Mouse (Mus musculus): ENCODE data around the gene Setd3.
A peak's percentile ranks its signal among the peaks of the same experiment; 100 is the strongest.

Gene Setd3

GRCm38 (mm10) chr12:108203895-108204294, 24.8 kb upstream of the Setd3 start:
- DNase-seq (ENCODE audit: low spot score in 2 of 2), result no peak

DNA sequence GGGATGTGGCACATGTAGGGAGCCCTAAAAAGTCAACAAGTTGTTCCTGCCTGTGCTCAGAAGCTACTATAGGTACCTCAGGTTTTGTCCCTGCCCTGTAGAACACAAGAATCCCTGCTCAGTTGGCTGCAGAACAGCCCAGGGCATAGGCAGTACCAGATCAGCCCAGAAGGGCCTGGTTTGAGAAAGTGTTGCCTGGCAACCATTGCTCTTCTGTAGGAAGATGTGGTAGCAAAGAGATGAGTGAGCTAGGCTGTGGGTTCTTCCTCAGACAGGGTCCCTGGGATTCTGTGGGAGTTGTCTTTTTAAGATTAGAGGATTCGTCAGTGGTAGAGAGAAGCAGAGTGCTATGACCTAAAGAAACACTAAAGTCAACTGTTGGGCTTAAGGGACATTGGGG, 21.0 kb upstream of the Setd3 start:
- DNase-seq (ENCODE audit: low spot score in 2 of 2), result no peak

DNA sequence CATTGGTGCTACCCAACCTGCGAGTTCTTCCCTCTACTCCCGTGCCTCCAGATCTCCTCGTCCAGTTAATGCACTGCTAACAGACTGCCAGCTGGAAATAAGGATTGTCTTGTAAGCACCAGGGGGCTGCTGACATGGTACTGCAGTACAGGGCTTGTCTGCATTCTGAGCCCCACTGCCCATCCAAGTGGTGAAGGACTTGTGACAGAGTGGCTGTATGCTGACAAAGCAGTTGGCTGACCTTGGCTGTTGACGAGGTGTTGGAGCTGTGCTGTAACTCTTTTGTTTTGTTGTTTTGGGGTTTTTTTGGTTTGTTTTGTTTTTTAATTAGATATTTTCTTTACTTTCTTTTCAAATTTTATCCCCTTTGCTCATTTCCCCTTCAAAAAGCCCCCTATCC, 19.3 kb upstream of the Setd3 start:
- DNase-seq (ENCODE audit: low spot score in 2 of 2), result no peak

GRCm38 (mm10) chr12:108195761-108196160, 16.6 kb upstream of the Setd3 start:
- no peak for DNase-seq (ENCODE audit: low spot score in 2 of 2)

- DNase-seq (ENCODE audit: low spot score in 2 of 2), result no peak
Observed at GRCm38 (mm10) chr12:108193878-108194277, 14.8 kb upstream of the Setd3 start.

- no peak for DNase-seq (ENCODE audit: low spot score in 2 of 2)
Observed at GRCm38 (mm10) chr12:108187541-108188091, 8.5 kb upstream of the Setd3 start.

DNA sequence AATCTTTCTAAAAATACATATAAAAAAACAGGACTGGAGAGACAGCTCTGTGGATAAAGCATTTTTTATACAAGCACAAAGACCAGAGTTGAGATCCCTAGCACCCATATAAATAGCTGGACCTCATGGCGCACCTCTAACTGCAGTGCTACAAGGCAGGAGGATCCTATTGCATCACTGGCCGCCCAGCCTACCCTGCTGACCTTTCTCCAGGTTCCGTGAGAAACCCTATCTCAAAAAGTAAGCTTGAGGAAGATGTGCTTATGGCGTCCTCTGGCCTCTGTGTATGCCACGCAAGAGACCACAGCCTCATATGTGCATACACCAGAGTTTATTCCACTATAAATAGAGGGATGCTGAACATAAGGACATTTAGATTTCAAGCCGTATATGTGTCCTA, 2.6 kb upstream of the Setd3 start:
- no peak for DNase-seq (ENCODE audit: low spot score in 2 of 2)

DNA sequence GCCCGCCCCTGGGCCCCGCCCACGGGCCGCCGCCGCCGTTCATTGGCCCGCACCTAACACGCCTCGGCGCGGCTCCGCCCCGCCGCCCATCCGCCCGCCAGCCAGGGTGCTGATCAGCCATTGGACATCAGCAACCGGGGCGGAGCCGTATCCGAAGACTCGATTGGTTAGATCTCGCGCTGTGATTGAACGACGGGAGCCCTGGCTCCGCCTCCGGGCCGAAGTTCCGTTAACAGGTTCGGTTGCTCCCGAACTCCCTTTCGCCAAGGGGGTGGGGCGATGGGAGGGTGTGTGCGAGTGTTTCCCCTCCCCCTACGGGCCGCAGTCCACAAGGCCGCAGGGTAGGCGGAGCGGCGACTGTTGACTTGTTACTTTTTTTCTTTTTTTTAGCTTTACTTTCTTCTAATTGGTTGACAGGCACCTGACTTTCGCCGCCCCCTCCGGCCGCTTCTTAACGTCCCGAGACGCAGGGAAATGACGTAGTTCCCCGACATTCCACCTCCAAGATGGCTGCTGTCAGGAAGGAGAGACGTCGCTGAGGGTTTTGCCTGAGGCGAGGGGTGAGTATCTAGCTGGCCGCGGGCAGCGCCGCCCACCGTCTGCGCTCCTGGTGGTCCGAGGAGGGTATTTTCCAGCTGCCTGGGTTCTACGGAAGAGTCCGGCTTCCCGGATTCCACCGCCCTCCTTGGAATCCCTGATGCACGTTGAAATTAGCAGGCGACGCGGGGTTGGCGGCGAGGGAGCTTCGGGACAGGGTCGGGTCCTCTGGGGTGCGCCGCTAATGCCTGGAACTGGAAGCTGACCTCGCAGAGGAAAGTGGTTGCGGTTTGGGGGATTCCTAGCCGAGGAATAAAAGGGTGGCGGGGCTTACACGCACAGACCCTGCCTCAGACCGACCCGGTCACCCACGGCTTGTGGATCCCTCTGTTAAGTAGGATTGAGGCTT, 480 bp upstream of the Setd3 start, which contains the start of gene Ccnk:
Gene Ccnk, plus strand, starts transcription at position 259 of the 946 bp plus-strand sequence.
- DNase-seq (ENCODE audit: low spot score in 2 of 2), result peak; percentile 99 to 100

DNA sequence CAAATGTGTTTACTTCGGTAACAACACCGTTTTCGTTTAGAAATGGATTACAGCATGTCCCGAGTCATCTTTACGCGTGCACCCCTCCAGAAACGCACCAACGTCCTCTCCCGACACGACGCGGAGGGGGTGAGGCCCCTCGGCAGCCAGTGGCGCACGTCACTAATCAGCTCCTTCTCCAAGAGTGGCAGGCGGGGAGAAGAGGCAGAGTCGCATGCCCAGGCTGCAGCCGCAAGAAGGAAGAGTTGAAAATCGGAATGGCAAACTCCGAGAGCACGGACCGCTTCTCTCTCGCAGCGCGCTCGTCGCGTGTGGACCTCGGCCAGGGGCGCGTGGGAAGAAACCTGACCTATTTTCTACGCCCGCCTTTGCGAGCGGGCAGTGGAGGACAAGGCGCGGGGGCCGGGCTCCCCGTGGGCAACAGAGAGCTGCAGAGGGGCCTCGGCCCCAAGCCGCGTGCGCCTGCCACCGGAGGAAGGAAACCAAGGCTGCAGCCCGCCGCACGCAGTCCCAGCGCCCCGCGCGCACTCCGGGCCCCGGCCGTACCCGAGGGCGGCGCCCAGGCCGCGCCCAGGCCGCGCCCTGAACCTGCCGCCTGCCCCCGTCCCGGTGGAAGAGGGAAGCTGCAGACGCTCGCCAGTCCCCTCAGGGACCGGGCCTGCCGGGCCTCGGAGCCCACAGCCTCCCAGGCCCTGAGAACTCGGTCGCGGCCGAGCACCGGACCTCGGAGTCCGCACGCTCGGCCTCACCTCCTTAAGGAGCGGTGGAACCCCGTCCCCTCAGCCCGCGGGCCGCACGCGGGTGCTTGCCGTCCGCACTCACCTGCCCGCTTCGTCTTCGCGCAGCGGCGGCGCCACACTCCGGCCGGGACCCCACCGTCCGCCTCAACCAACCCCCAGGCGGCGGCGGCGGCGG, 526 bp downstream of the Setd3 start:
- DNase-seq (ENCODE audit: low spot score in 2 of 2), result peak; percentile 56 to 60

DNA sequence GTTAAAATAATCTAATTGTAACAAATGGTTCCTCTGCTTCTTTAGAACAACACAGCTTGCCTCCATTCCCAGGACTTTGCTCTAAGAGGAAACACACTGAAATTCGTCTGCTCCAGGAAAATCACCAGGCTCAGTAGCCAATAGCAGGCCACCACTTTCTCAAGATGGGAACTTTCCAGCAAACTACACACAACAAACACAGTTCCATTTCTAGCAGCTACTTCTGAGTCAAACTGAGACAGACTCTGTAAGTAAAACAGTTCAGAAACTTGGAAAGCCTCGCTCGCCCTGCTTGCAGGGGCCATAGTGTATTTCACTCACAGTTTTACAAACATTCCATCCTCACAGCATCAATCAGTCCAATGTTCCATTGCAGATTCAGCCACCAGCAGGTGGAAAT, 2.7 kb downstream of the Setd3 start:
- DNase-seq (ENCODE audit: low spot score in 2 of 2), result no peak

DNA sequence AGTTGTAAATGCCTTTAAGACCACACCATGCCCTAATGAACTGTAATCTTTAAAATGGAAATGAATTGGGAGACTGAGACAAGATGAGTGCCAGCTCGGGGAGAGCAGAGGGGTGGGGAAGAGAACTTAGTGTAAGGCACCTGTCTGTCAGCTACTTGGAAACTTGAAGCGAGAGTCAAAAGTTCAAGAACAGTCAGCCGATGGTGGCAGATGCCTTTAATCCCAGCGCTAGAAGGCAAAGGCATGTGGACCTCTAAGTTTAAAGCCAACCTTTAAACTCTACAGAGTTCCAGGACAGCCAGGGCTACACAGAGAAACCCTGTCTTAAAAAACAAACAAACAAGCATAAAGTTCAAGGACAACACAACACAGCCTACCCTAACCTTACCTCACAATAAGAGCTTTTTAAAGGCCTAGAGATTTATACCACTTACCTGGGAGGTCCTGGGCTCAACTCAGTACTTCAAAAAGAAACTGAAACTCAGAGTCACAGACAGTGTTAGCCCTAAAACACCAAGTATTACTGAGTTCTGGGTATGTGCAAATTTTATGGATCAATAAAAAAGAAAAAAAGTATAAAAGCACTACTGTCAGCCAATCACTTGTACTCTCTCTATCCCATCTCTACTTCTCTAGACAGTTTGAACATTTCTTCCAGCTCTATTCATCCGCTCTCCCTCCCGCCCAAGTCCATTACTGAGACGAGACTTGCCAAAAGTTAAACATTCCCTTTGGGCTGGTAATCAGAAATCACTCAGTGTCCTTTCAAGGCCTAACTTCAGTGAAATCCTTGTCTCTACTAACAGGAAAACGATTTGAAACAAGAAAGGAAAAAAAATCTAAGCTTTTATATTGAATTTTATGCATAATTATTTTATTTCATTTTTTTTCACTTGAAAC, 4.3 kb downstream of the Setd3 start:
- DNase-seq (ENCODE audit: low spot score in 2 of 2), result no peak

DNA sequence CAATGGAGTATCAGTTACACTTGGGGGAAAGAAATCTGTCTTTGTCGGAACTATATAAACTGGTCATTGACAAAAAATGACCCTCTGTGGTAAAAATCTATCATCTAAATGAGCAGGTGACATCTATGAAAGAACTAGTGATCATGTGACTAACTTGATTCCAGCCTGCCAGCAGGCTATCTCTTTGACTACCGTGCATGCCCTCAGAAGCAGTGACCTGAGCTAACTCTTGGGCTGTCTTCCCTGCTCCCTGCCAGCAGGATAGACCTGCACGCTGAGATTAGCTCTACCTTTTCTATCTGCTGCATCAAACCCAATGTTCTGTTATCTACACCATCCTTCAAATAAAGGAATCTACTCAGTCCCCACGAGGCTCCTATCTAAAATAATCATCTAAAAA, 6.5 kb downstream of the Setd3 start:
- no peak for DNase-seq (ENCODE audit: low spot score in 2 of 2)

DNA sequence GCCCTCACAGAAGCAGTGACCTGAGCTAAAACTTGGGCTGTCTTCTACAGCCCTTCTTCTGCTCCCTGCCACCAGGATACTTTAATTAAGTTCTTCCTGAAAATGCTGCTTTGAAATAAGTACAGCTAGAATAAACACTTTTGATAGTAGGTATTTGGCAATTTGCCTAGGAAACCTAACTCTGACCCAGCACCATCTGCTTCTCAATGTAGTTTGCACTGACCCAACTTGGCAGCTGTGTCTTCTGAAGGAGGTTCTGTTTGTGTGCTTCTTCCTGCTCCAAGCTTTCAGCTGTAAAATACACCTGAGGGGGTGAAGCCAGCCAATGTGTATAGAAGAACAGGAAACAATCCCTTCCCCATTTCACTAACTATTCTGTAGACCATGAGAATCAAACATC, 7.8 kb downstream of the Setd3 start:
- DNase-seq (ENCODE audit: low spot score in 2 of 2), result no peak

DNA sequence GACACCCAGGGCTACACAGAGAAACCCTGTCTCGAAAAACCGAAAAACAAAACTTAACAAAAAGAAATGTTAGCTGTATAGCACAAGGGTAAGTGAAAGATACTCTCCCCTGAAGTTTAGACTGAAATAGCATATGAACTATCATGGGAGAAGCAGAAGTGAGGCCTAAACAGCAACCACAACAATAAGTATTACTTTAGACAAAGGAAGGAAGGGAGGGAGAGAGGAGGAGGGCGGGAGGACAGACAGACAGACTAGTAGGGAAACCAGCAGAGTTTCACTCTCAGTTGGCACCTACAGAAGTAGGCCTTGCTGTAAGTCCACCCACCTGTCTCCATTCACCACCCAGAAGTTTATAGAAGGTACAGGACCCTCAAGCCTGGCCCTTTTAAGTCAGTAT, 8.6 kb downstream of the Setd3 start:
- no peak for DNase-seq (ENCODE audit: low spot score in 2 of 2)

GRCm38 (mm10) chr12:108168909-108169308, 10.2 kb downstream of the Setd3 start:
- DNase-seq (ENCODE audit: low spot score in 2 of 2), result no peak

DNA sequence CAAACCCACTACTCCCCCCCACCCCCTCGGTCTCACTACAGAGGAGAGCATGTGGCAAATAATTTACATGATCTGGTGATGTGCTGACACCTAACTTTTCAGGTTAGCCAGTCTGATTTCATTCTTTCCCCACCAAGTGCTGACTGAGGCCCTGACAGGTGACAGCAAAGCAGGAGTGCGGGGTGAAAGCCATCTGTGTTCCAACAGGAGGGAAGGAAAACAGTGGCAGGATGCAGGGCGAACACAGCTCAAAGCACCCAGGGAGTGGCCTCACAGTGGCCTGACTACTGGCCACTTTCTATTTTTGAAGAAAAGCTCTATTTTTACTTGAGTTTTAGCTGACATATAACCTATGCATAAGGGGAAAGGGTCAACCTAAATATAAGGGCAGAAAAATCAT, 15.4 kb downstream of the Setd3 start:
- DNase-seq (ENCODE audit: low spot score in 2 of 2), result no peak

- DNase-seq (ENCODE audit: low spot score in 2 of 2), result no peak
Observed at GRCm38 (mm10) chr12:108162036-108162435, 17.1 kb downstream of the Setd3 start.

- DNase-seq (ENCODE audit: low spot score in 2 of 2), result no peak
Observed at GRCm38 (mm10) chr12:108159863-108160262, 19.3 kb downstream of the Setd3 start.

- DNase-seq (ENCODE audit: low spot score in 2 of 2), result no peak
Observed at GRCm38 (mm10) chr12:108152743-108153142, 26.4 kb downstream of the Setd3 start.

DNA sequence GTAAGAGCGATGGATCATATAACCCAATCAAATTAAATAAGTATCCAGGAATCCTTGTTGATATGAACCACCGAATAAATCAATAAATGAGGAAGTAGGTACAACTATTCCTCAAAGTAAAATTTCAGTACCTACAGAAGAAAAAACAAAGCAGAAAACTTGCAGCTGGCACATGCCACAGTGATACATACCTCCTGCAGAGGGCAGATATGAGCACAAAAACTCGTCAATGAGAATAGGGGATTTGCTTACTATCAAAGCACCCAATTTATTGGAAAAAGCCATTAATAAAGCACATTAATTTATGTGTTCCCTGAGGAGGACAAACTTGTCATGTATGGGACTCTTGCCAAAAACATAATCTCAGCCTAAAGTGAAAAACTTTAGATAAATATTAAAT, 29.4 kb downstream of the Setd3 start:
- DNase-seq (ENCODE audit: low spot score in 2 of 2), result no peak

DNA sequence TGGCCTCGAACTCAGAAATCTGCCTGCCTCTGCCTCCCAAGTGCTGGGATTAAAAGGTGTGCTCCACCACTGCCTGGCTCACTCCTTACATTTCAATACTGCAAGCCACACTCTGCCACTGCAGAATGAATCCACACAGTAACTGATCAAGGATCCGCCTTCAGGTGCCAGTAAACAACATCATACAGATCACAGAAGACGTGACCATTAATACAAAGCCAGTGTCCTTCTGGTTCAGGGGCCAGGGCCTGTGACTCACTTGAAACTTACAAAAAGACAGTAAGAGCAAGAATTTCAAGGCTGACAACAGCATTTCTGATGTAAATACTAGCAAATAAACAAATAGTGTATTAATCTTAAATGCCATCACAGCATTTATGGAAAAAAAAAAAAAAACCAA, 33.9 kb downstream of the Setd3 start:
- DNase-seq (ENCODE audit: low spot score in 2 of 2), result no peak
